Mouse (Mus musculus) heart, postnatal 0 days (tissue): Measurements from ENCODE around the gene Pbp2.

Experiments
- CTCF ChIP-seq: IDR thresholded peaks from 2 replicates; pipeline ENCODE4 v1.5.1; 2016; ENCODE audit warnings: antibody characterized with exemption, control low read depth, low read depth
- EP300 ChIP-seq: IDR thresholded peaks from 2 replicates; pipeline ENCODE4 v1.6.1; 2016; ENCODE audit warnings: antibody characterized with exemption, low read depth

GRCm38 (mm10) chr6:135302421-135303125 is 7.6 kb downstream of the Pbp2 start:
- TF ChIP-seq CTCF (no peak), EP300 (no peak)
